Mouse (Mus musculus): ENCODE data around the gene Fam49a.
"Not testable (repeated sequence)": the region's sequence is repeated elsewhere in the genome, so short reads cannot be mapped to it uniquely, and the experiment has no call there.

Gene Fam49a

DNA sequence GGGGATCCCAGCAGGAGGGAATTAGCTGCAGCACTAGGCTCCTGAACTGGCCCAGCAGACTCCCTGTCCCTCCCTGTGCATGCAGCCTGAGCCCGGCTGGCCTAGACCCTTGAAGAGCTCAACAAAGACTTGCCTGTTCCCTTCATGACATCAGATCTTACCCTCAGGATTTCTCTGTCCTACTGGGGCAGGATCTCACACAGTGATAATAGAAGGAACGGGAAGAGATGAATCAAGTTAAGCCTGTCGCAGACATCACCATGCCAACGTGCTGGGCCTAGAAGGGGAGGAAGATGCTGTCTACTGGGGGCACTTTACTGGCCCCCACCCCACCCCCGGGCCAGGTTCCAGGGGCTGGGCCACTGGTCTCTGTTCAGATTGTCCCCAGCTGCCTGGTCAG, 53.1 kb downstream of the Fam49a start:
- no peak for DNase-seq

DNA sequence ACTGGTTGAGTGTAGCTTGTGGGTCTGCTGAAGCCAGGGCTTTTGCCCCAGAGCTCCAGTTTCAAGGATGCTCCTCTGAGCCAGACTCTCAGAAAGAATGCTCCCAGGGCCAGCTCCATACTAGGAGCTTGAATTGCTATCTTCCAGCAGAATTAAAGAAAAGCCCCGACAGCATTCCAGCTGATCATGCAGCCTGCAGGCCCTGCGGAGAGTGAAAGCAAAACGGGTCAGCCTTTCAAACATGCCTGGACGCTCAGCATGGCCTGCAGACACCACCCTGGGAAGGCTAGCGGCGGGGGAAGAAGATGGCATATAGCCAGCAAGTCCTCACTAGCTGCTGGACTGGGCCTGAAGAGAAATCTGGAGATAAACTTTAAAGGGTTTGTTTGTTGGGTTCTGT, 55.0 kb downstream of the Fam49a start:
- DNase-seq = no peak

DNA sequence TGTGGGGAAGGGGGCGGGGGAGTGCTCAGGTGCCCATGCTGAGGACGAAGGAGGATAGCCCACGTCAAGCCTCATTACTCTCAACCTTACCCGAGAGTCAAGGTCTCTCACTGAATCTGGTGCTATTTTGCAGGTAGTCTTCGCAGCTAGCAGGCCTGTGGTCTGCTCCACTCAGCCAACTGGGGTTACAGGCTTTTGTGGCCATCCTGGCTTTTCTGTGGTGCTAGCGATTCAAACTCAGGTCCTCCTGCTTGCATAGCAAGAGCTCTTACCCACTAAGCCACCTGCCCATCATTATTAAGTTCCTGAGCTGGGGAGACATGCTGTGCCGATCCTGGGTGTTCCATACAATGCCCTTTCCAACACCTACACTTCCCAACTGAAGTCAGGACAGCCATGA, 55.7 kb downstream of the Fam49a start:
- DNase-seq = no peak

DNA sequence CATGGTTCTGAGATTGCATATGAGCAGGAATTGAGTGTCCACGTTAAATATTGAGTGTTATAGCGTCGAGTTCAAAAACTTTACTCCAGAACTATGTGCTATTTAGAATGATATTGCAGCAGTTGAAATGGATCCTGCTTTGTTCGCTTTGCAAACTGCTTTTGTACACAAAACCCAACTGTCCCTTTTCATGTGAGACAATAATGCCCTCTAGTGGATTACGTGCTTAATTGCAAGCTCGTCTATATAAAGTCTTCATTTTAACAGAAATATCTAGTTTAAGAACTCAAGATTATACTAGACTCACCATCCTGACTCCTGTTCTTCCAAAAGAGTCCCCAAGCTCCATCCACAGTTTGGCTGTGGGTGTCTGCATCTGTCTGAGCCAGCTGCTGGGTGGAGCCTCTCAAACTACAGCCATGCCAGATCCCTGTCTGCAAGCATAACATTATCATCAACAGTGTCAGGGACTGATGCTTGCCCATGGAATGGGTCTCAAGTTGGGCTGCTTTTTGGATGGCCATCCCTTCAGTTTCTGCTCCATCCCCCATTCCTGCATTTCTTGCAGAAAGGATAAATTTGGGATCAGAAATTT, 56.3 kb downstream of the Fam49a start:
- no peak for DNase-seq

DNA sequence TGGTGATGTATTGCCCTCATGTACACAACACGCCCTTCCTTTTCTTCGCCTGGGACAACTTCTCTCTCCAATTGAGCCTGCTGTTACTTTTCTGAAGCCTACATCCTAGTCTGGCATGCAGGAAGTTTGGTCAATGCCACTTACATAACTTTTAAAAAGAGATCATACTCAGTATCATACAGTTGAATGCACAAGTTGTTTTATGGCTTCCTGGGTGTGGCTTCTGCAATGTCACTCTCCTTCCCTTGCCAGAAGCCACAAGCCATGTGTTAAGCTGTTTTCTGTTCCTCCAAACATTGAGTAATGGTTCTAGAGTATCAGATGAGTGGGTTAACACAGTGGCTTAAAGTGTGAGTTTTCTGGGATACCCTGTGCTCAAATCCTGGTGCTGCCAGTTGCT, 58.8 kb downstream of the Fam49a start:
- DNase-seq = no peak

DNA sequence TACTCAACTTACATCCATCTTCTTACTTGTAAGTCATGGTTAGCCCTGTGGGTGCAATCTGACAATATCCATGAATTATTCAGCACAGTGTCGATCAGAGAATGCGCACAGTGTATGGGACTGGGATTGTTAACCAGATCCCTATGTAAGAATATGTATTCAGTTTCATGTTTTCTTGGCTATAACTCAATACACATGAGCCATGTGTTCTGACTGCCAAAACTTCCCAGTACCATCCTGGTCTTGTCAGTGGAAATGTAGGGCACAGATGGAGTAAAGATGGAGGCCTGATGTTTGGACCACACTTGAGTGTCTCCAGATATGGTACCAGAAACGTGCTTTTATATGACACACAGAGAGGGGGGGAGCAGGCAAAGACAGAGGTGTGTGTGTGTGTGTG, 59.2 kb downstream of the Fam49a start:
- no peak for DNase-seq

DNA sequence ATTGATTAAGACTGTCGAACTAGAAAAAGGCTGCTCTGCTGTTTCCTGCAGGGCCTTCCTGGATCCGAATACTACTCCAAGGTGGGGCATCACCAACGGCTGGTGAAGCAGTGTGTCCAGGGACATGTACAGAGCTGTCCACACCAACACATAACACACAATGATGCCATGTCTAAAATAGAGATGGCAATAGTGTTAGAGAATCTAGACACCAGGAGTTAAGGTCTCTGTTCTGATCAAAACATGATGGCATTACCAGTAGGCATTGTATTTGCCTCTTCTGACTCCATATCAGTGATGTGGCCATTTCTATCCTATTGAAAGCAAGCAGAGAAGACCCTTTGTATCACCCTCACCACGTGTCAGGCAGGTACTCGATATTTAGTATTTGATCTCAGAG, 61.1 kb downstream of the Fam49a start:
- no peak for DNase-seq

DNA sequence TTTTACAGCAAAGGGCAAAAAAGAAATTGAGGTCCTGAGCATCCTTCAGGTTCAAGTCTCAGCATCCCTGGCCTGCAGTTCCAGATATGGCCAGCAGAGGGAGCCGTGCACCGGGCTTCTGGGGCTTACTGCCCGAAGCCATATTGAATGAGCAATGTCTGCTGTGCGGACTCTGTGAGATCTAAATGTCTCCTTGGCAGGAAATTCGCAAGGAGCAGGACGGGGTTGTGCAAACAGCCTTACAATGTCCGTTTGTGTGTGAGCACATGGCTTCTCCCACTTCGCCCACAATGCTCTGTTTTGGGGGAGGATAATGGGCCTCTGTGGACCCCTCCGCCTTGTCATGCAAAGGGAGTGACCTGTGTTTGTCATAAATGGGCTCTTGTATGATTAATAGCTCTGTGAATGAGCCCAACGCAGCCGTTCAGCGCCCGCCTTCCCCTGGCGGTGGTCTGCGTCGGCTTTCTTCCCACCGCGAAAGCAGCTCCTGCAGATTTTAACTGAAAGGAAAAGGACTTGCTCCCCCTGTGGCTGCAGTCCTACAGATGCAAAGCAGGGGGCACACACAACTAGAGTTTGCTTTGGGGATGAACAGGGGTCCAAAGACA, 61.8 kb downstream of the Fam49a start:
- DNase-seq = peak; percentile 74 to 78

DNA sequence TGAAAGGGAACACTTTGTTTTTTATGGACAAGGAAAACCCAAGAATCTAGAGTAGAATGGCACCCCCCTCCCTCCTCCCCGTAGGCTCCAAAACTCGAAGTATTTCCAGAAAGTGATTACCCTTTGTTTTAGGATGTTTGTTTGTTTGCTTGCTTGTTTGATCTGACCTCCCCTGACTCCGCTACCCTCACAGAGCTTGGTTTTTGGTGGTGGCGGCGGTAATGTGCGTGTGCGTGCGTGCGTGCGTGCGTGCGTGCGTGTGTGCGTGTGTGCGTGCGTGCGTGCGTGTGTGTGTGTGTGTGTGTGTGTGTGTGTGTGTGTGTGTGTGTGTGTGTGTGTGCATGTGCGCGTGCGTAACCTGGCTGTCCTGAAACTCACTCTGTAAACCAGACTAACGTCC, 62.3 kb downstream of the Fam49a start:
- not testable (repeated sequence) for DNase-seq

DNA sequence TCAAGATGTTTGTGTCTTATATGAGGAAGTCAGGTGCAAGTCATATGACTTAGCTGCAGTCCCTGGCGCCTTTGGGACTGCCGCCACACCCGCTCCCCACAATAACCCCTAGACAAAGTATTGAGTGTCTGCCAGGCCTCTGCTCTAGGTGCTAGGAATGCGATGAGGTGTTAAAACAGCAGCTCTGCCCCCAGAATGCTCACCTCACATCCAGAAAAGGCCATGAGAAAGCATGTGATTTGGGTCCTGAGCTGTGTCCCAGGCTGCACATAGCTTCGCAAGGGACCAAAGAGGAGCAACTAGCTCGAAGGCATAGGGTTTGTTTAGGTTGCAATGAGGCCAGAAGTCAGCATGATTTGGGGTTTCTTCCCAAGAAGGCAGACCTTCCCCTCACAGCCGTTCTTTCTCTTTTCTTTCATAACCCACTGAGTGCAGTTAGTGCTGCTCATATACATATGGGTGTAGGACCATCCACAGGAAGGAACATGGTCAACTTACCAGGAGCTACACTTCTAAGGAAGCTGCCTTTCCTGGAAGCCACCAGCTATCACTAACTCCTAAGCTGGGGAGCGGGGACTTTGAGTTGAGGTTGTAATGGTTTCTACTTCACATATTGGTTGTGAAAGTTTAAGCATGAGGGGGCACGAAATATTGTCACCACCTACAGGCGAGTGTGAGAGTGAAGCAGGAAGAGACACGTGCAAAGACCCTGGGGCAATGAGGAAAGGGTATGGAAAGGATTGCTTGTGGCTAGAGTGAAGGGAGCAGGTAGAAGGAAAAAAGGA, 71.8 kb downstream of the Fam49a start:
- DNase-seq = no peak

DNA sequence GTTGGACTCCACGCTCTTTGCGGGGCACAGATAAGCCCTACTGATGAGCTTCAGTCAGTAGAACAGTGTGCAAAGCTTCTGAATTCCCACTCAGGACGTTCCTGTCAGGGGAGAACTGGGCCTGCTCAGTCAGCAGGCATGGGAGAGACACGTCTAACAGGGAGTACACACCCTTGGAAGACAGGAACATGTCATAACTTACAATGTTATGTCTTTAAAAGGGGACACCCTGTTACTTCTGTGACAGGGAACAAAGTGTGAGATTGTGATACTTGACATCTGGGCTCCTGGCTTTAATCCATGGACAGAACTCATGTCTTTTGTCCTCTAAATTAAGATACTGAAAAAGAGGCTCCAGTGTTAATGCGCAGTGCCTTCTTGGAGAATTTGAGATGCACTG, 72.5 kb downstream of the Fam49a start:
- no peak for DNase-seq

DNA sequence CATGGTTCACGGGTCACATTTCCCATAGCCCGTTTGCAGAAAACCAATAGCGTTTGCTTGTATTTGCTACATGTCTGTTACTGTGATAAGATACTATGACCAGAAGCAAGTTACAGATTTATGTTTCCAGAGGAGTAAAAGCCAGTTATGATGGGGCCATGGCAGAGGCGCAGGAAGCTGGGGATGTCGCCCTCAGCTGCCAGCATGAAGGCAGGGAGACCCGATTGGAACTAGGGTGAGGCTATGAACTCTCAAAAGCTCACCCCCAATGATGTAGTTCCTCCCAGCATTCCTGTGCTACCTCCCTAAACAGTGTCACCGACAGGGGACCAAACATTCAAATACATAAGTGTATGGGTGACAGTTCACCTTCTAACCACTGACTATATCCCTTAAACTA, 73.6 kb downstream of the Fam49a start:
- DNase-seq = no peak

DNA sequence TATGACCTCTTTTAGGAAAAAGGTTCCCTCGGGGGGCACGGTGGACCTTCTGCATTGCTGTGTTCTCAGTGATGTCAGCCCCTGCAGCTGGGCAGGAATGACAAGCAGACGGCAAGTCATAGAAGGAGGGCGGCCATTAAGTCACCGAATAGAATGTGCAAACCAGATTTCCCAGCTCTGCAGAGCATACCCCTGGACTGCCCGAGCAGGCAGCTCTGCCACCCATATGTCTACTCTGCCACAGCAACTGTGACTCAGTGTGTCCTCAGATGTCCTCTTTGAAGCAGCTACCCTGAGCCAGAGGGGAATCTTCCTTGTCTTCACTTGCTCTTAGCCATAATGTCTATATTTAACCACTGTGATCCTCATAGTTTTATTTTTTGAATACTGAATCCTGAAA, 75.4 kb downstream of the Fam49a start:
- no peak for DNase-seq

DNA sequence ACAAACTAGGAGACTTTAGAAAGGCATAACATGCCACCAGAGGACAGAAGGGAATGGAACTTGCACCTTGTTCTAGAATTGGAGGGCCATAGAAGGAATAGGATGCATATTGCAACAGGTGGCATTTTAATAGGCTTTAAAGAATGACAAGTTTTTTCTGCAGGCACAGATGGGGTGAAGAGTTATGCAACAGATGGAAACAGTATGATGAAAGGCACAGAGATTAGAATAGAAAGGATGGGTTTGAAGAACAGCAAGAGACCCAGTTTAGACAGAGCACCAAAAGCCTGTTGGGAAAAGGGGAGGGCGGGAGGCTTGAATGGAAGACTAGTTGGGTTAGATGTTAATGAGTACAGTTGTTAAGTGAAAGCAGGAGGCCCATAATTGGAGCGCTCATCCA, 81.4 kb downstream of the Fam49a start:
- no peak for DNase-seq

DNA sequence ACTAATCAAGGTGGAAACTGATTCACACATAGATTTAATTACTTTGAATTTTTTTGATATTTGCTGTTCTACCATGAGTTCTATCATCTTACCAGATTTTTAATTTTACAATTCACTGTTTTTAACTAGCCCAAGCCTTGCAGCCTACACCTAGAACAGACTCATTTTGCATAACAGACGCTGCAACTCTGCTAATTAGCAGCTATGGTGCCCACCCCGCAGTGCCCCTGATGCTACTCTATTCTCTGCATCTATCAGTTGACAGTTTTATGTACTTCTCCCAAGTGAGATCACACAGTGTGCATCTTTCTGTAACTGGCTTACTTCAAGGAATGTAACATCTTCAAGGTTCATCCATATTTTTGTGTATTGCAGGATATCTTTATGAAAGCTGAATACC, 86.7 kb downstream of the Fam49a start:
- DNase-seq = no peak

DNA sequence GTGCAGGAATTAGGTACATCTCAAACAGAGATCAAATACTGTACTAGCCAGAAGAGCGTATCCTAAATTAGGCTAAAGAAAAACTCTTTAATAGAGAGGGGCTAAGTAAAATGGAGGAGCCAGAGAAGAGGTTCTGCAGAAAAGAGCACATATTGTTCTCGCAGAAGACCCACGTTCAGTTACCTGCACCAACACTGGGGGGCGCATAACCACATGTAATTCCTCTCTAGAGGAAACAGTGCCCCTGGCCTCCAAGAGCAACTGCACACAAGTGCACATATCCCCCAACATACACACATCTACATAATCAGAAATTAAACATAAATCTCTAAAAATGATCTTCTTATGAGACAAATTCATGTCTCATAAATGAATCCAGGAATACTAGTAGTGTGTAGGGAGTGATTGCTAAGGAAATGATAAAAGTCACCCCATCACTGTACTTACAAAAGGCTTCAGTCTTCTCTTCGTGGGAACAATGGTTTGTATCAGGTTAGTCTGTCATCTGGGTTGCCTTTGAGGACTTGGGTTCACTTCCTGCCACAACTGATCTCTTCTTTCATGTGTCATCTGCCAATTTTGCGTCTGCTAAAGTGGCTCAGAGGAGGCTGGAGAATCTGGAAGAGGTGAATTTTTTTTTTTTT, 87.8 kb downstream of the Fam49a start:
- peak; percentile 15 to 48 for DNase-seq

DNA sequence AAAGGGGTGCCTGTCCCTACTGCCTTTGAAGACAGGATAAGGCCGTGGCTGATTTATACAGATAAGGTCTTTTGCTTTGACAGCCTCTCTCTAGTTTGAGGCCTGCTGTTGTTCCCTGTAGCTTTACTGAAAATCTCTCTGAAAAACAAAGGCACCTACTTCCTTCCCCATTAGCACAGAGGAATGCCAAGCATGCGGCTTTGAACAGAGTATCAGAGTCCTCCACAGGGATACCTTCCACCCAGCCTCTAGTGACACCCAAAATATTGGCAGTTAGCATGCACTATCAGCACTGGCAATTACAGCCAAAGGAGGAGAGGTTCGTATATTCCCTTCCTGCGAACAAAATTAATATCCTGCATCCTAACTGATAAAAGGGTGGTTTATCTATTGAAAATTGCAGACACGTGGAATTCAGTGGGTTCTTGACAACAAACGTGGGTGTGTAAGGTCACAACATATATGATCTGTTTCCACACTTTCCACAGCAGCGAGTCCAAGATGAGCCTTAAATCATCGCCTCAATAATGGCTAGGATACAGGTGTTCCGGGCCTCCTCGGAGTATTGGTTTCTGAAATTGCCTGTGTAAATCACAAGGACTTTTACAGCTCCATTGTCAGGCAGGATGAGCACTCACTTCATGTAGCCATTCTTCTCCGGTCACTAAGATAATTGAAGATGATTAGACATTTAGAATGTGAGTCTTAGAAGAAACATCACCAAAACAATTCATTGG, 90.0 kb downstream of the Fam49a start:
- DNase-seq = no peak

DNA sequence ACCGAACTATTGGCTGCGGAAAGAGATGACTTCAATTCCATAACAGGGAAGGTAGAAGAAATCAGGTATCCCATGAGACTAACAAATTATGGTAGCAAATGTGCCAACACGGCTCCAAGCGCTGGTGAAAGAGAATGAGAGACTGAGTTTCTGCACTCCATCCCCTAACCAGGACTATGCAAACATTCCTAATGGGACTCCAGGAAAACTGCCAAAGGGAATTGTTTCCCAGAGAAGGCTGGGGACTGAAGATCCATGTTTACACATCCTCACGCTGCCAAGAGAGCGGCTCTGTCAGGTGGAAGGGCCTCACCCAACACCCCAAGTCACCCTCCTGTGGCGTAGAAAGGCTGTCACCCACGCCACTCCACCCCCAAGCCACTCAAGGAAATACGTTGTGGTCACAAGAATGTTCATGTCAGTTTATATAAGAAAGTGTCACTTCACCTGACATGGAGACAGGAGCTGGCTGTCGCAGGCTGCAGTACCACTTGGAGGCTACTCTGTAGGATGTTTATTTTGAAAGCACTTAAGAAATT, 92.2 kb downstream of the Fam49a start:
- no peak for DNase-seq

DNA sequence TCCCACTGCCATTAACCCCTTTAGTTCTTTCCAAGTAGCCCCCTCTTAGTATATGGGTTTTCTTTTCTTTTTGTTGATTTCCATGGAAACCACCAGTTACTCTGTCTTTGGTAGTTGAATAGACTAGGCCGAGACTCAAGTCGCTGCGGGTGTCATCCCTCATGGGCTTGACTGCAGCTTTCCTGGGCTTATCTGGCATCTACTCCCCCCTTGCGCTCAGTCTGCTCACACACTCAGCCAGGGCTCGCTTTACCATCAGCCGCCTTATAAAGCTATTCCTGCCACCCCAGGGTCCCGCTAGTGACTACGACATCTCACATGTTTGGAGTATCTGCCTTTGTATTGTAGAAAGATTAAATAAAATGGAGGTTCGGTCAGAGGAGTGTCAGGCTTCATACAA, 94.1 kb downstream of the Fam49a start:
- no peak for DNase-seq

DNA sequence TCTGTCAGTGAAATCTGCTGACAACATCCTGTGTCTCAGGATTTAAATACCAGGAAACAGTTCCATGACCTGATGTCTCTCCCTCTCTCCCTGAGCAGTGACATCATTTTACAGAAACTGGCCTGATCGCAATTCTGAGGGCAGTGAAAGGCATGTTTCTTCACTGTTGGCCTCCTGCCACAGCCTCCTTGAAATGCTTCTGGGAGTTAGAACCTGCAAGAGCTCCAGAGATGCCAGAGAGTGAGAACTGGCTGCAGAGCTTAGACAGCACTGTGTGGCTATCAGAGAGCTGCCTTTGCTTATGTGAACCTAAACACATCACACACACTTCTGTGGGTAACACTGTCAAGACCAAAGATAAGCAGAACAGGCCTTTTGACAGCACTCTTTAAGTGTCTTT, 94.5 kb downstream of the Fam49a start:
- DNase-seq = no peak

DNA sequence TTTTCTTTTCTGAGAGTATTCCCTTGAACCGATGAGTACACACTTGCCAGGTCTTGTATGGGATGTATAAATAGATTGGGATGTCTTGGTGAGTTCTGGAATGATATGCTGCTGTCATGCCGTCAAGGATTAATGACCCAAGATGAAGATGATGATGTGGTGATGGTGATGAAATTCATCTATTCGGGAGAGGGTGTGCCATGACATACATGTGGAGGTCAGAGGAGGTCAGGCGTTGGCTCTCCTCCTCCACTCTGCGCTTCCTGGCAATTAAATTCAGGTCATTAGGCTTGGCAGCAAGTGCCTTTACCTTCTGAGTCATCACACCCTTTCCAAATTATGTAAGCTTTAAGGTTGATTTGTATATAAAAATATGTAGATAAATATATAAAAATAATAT, 95.0 kb downstream of the Fam49a start:
- DNase-seq = no peak

DNA sequence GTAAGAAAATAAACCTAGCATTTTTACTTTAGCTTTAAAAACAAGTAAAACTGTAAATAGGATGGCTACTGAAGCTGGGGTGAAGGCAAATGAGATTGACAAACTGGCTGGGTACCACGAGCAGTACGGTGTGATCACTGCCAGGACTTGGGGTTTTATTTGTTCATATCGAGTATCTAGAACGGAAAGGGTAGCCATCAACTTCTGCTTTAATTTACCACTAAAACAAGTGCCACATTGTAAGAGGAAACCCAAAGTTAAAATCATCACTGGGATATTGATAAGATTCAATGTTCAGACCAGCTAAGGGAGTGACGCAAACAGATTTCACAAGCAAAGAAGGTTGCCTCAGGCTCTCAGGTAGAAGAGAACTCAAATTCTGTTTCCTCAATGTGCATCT, 98.0 kb downstream of the Fam49a start:
- no peak for DNase-seq

DNA sequence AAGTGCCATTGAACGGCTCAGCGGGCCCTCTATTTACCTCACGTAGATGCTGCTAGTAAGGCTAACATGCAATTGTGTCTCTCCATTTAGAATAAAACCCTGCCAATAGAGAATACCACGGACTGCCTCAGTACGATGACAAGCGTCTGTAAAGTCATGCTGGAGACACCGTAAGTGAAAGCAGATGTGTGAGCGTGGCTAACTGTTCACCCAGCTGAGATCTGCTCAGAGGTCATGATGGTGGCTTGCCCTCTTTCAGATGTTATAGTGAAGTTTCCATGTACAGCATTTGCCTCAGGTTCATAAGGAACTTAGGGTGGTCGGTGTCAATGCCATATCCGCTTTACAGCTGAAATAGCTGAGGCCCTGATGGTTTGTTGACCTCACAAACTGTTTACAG, 100.4 kb downstream of the Fam49a start:
- DNase-seq = no peak
